Mouse (Mus musculus) cerebellum, adult 11-12 months (tissue): Measurements from ENCODE around the gene Glis2.

ENCODE experiments used
- DNase-seq: peaks from one replicate; pipeline ENCODE4 v3.0.0; 2022

Glis2 gene

GRCm38 (mm10) chr16:4665726-4666125, 71.2 kb downstream of the Glis2 start:
- no peak for DNase-seq

DNA sequence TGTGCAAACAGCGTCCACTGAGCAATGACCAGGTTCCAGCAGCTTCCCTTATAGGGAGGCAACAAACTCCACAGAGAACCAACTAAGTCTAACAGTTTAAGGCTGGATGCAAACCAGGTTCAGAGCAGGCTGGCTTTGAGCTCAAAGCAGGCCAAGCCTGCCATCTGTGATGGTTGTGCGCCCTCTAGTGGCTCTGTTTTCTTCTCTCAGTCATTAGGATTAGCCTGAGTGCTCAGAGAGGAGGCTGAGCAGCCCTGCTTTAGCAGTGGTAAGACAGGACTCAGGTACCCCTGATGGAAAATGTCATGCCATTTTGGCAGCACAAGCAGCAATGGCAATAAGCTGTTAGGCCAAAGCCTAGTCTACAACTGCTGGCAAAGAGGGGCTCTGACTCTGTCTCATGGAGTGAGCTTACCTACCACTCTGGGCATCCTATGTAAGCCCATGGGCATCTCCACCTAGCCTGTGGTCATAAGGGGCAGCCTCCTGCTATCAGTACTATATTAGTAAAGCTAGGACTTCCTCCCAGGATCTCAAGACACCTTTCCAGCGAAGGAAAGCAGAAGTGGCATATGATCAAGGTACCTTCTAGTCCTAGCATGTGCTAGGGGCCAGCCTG, 72.8 kb downstream of the Glis2 start:
- peak; percentile 76 for DNase-seq

- no peak for DNase-seq
Measured at GRCm38 (mm10) chr16:4670317-4670716, 75.8 kb downstream of the Glis2 start.

- DNase-seq = no peak
Measured at GRCm38 (mm10) chr16:4674091-4674490, 79.6 kb downstream of the Glis2 start.
